Mouse (Mus musculus): ENCODE results near the gene Castor2. TPM values are rescaled to one million over a fixed set of nuclear protein-coding genes. Genes with fewer than 3 reads are reported as not detected.

Castor2 gene
- polyA plus RNA-seq, 1 experiment, result not detected

GRCm38 (mm10) chr5:134119481-134120120 is 20.1 kb downstream of the Castor2 start:
- TF ChIP-seq CTCF (IDR thresholded peaks at IDR 0.05; ENCODE audit: insufficient read depth, low read depth, low read length), result no peak
- no peak overlapping the region for H3K27ac ChIP-seq (ENCODE audit: insufficient read depth, low read depth, low read length)
- 83% methylated on average over 10 of the region's 10 CpGs for WGBS
- H3K4me1 ChIP-seq (ENCODE audit: control insufficient read depth, insufficient read depth, low read length), result no peaks in the 10 kb centered on the region
- H3K4me3 ChIP-seq (ENCODE audit: insufficient read depth, low read depth, low read length), result no peak overlapping the region

GRCm38 (mm10) chr5:134120135-134120534 is 20.6 kb downstream of the Castor2 start:
- TF ChIP-seq CTCF (IDR thresholded peaks at IDR 0.05; ENCODE audit: insufficient read depth, low read depth, low read length), result no peak
- no peak for TF ChIP-seq POLR2A (IDR thresholded peaks at IDR 0.05; ENCODE audit: insufficient read depth, low read depth, low read length)
- H3K4me1 ChIP-seq (ENCODE audit: control insufficient read depth, insufficient read depth, low read length), result no peaks in the 10 kb centered on the region
- no peak overlapping the region for H3K27ac ChIP-seq (ENCODE audit: insufficient read depth, low read depth, low read length)
- 93% methylated on average over 3 of the region's 3 CpGs for WGBS
- H3K4me3 ChIP-seq (ENCODE audit: insufficient read depth, low read depth, low read length), result no peak overlapping the region

GRCm38 (mm10) chr5:134121138-134121892 is 21.8 kb downstream of the Castor2 start:
- 79% methylated on average over 9 of the region's 9 CpGs for WGBS
- Histone ChIP-seq H3K4me3 (ENCODE audit: insufficient read depth, low read depth, low read length) (no peak overlapping the region), H3K27ac (ENCODE audit: insufficient read depth, low read depth, low read length) (no peak overlapping the region), H3K4me1 (ENCODE audit: control insufficient read depth, insufficient read depth, low read length) (no peaks in the 10 kb centered on the region)
- no peak for TF ChIP-seq CTCF (IDR thresholded peaks at IDR 0.05; ENCODE audit: insufficient read depth, low read depth, low read length)
- TF ChIP-seq POLR2A (IDR thresholded peaks at IDR 0.05; ENCODE audit: insufficient read depth, low read depth, low read length), result no peak

GRCm38 (mm10) chr5:134121893-134122259 is 22.4 kb downstream of the Castor2 start:
- no peak overlapping the region for H3K4me3 ChIP-seq (ENCODE audit: insufficient read depth, low read depth, low read length)
- no peaks in the 10 kb centered on the region for H3K4me1 ChIP-seq (ENCODE audit: control insufficient read depth, insufficient read depth, low read length)
- no peak overlapping the region for H3K27ac ChIP-seq (ENCODE audit: insufficient read depth, low read depth, low read length)
- 90% methylated on average over 4 of the region's 4 CpGs for WGBS
- TF ChIP-seq CTCF (IDR thresholded peaks at IDR 0.05; ENCODE audit: insufficient read depth, low read depth, low read length), result no peak

- no peaks in the 10 kb centered on the region for H3K4me1 ChIP-seq (ENCODE audit: control insufficient read depth, insufficient read depth, low read length)
- H3K27ac ChIP-seq (ENCODE audit: insufficient read depth, low read depth, low read length), result no peak overlapping the region
- 87% methylated on average over 6 of the region's 6 CpGs for WGBS
- TF ChIP-seq CTCF (IDR thresholded peaks at IDR 0.05; ENCODE audit: insufficient read depth, low read depth, low read length) (no peak), POLR2A (IDR thresholded peaks at IDR 0.05; ENCODE audit: insufficient read depth, low read depth, low read length) (no peak)
- H3K4me3 ChIP-seq (ENCODE audit: insufficient read depth, low read depth, low read length), result no peak overlapping the region
Measured at GRCm38 (mm10) chr5:134123846-134124245, 24.3 kb downstream of the Castor2 start.

- H3K4me3 ChIP-seq (ENCODE audit: insufficient read depth, low read depth, low read length), result no peak overlapping the region
- no peak overlapping the region for H3K27ac ChIP-seq (ENCODE audit: insufficient read depth, low read depth, low read length)
- 85% methylated on average over 2 of the region's 2 CpGs for WGBS
- no peaks in the 10 kb centered on the region for H3K4me1 ChIP-seq (ENCODE audit: control insufficient read depth, insufficient read depth, low read length)
- no peak for TF ChIP-seq POLR2A (IDR thresholded peaks at IDR 0.05; ENCODE audit: insufficient read depth, low read depth, low read length)
- no peak for TF ChIP-seq CTCF (IDR thresholded peaks at IDR 0.05; ENCODE audit: insufficient read depth, low read depth, low read length)
Measured at GRCm38 (mm10) chr5:134126232-134126631, 26.7 kb downstream of the Castor2 start.

- no peak overlapping the region for H3K4me3 ChIP-seq (ENCODE audit: insufficient read depth, low read depth, low read length)
- peaks cover 5% of the 10 kb centered on the region; the same call in 1 of the 2 replicates for H3K4me1 ChIP-seq (ENCODE audit: control insufficient read depth, insufficient read depth, low read length)
- TF ChIP-seq POLR2A (IDR thresholded peaks at IDR 0.05; ENCODE audit: insufficient read depth, low read depth, low read length) (no peak), CTCF (IDR thresholded peaks at IDR 0.05; ENCODE audit: insufficient read depth, low read depth, low read length) (no peak)
- WGBS, result 49% methylated on average over 4 of the region's 4 CpGs
- no peak overlapping the region for H3K27ac ChIP-seq (ENCODE audit: insufficient read depth, low read depth, low read length)
Measured at GRCm38 (mm10) chr5:134131586-134131985, 32.1 kb downstream of the Castor2 start.

GRCm38 (mm10) chr5:134136022-134136421 is 36.5 kb downstream of the Castor2 start:
- no peak overlapping the region for H3K4me3 ChIP-seq (ENCODE audit: insufficient read depth, low read depth, low read length)
- H3K27ac ChIP-seq (ENCODE audit: insufficient read depth, low read depth, low read length), result no peak overlapping the region
- 96% methylated on average over 12 of the region's 12 CpGs for WGBS
- peaks cover 5% of the 10 kb centered on the region; the same call in 1 of the 2 replicates for H3K4me1 ChIP-seq (ENCODE audit: control insufficient read depth, insufficient read depth, low read length)
- no peak for TF ChIP-seq CTCF (IDR thresholded peaks at IDR 0.05; ENCODE audit: insufficient read depth, low read depth, low read length)
- TF ChIP-seq POLR2A (IDR thresholded peaks at IDR 0.05; ENCODE audit: insufficient read depth, low read depth, low read length), result no peak

GRCm38 (mm10) chr5:134137933-134138332 is 38.4 kb downstream of the Castor2 start:
- TF ChIP-seq POLR2A (IDR thresholded peaks at IDR 0.05; ENCODE audit: insufficient read depth, low read depth, low read length), result no peak
- no peak for TF ChIP-seq CTCF (IDR thresholded peaks at IDR 0.05; ENCODE audit: insufficient read depth, low read depth, low read length)
- WGBS, result 86% methylated on average over 5 of the region's 5 CpGs
- Histone ChIP-seq H3K27ac (ENCODE audit: insufficient read depth, low read depth, low read length) (no peak overlapping the region), H3K4me1 (ENCODE audit: control insufficient read depth, insufficient read depth, low read length) (peaks cover 2% of the 10 kb centered on the region; the same call in 1 of the 2 replicates), H3K4me3 (ENCODE audit: insufficient read depth, low read depth, low read length) (no peak overlapping the region)

All from olfactory bulb, adult 2 months (tissue).